Mouse (Mus musculus) G1E-ER4 (cell line): ENCODE results near the gene Fus. TPM values are rescaled to one million over a fixed set of nuclear protein-coding genes. Genes with fewer than 3 reads are reported as not detected.

Source experiments
- GATA1 ChIP-seq: IDR thresholded peaks from one replicate; pipeline ENCODE4 v1.8.0; 2012; ENCODE audit warnings: low read length, inconsistent platforms
- polyA plus RNA-seq: library from polyadenylated mRNA; stranded (reverse); fragments of >175 nt; gene quantifications from 2 replicates; pipeline ENCODE4 v1.2.3, GENCODE M21; 2012

Gene Fus
- polyA plus RNA-seq, 1 experiment = 702 TPM

- TF ChIP-seq GATA1 = no peak
Measured at GRCm38 (mm10) chr7:128019187-128019586, 51.9 kb downstream of the Fus start.

- no peak for TF ChIP-seq GATA1
Measured at GRCm38 (mm10) chr7:128022974-128023373, 55.7 kb downstream of the Fus start.

GRCm38 (mm10) chr7:128023565-128023964 lies 56.3 kb downstream of the Fus start:
- TF ChIP-seq GATA1 = no peak

GRCm38 (mm10) chr7:128024364-128024763 lies 57.1 kb downstream of the Fus start:
- TF ChIP-seq GATA1 = no peak

- TF ChIP-seq GATA1 = no peak
Measured at GRCm38 (mm10) chr7:128024932-128025331, 57.7 kb downstream of the Fus start.

- no peak for TF ChIP-seq GATA1
Measured at GRCm38 (mm10) chr7:128025381-128025780, 58.1 kb downstream of the Fus start.

GRCm38 (mm10) chr7:128031403-128031976 lies 64.2 kb downstream of the Fus start:
- no peak for TF ChIP-seq GATA1

- TF ChIP-seq GATA1 = no peak
Measured at GRCm38 (mm10) chr7:128032290-128032988, 65.2 kb downstream of the Fus start.

- TF ChIP-seq GATA1 = no peak
Measured at GRCm38 (mm10) chr7:128032989-128033293, 65.7 kb downstream of the Fus start.

- TF ChIP-seq GATA1 = no peak
Measured at GRCm38 (mm10) chr7:128033616-128034015, 66.4 kb downstream of the Fus start.

Other genes starting within 250 kb of the Fus start
- gene Ctf2, start 235.3 kb upstream of the Fus start, polyA plus RNA-seq = not detected in 2 replicates
- 76.2 and 91.2 TPM in 2 replicates for gene Fbxl19, start 222.9 kb upstream of the Fus start, polyA plus RNA-seq
- 32.0 and 33.6 TPM in 2 replicates for gene Orai3, start 197.6 kb upstream of the Fus start, polyA plus RNA-seq
- gene Setd1a, start 190.8 kb upstream of the Fus start, polyA plus RNA-seq = 99.0 and 114 TPM in 2 replicates
- gene Gm49388, start 181.8 kb upstream of the Fus start, polyA plus RNA-seq = 2.5 and 4.3 TPM in 2 replicates
- gene Hsd3b7, start 166.9 kb upstream of the Fus start, polyA plus RNA-seq = 12.7 and 27.1 TPM in 2 replicates
- gene Stx4a, start 143.2 kb upstream of the Fus start, polyA plus RNA-seq = 85.1 and 93.9 TPM in 2 replicates
- gene Stx1b, start 142.9 kb upstream of the Fus start, polyA plus RNA-seq = 0.06 and 0.10 TPM in 2 replicates
- gene Zfp646, start 91.2 kb upstream of the Fus start, polyA plus RNA-seq = 24.0 and 32.5 TPM in 2 replicates
- gene Zfp668, start 90.6 kb upstream of the Fus start, polyA plus RNA-seq = 33.5 and 36.7 TPM in 2 replicates
- gene Prss53, start 76.5 kb upstream of the Fus start, polyA plus RNA-seq = 0.48 and 0.67 TPM in 2 replicates
- gene Gm21974, start 72.0 kb upstream of the Fus start, polyA plus RNA-seq = not detected in 2 replicates
- 13.6 and 14.7 TPM in 2 replicates for gene Vkorc1, start 71.8 kb upstream of the Fus start, polyA plus RNA-seq
- gene Bckdk, start 63.4 kb upstream of the Fus start, polyA plus RNA-seq = 166 and 183 TPM in 2 replicates
- 7.0 and 7.5 TPM in 2 replicates for gene Kat8, start 54.9 kb upstream of the Fus start, polyA plus RNA-seq
- gene Prss8, start 37.4 kb upstream of the Fus start, polyA plus RNA-seq = not detected in 2 replicates
- 5.5 and 10.0 TPM in 2 replicates for gene Prss36, start 20.7 kb upstream of the Fus start, polyA plus RNA-seq
- 0.28 and 0.46 TPM in 2 replicates for gene Pycard, start 26.4 kb downstream of the Fus start, polyA plus RNA-seq
- 0.04 and 0.05 TPM in 2 replicates for gene Trim72, start 36.5 kb downstream of the Fus start, polyA plus RNA-seq
- gene Itgam, start 95.2 kb downstream of the Fus start, polyA plus RNA-seq = not detected in 2 replicates
- gene Gm49368, start 95.2 kb downstream of the Fus start, polyA plus RNA-seq = not detected in 2 replicates
- gene Itgax, start 162.1 kb downstream of the Fus start, polyA plus RNA-seq = not detected in 2 replicates
- not detected in 2 replicates for gene Itgad, start 186.9 kb downstream of the Fus start, polyA plus RNA-seq
- gene Cox6a2, start 238.9 kb downstream of the Fus start, polyA plus RNA-seq = 0.92 and 1.3 TPM in 2 replicates